ENCODE assay signal across 8 mouse cellular contexts in genomic region chr10:7590234-7590689, GRCm38 (mm10). TPM values are rescaled to one million over a fixed set of nuclear protein-coding genes. Genes with fewer than 3 reads are reported as not detected.
DNase-seq lines count a peak whose midpoint lies in the region; ATAC-seq lines count a peak whose summit lies in the region.

No protein-coding gene starts in this region.

- peaks cover 21% of the 10 kb centered on the region for H3K4me1 ChIP-seq in erythroblast, embryonic 14.5 days (ENCODE audit: control insufficient read depth)
- peaks cover 25% of the 10 kb centered on the region for H3K4me1 ChIP-seq in megakaryocyte, embryonic 14.5 days
- H3K4me1 ChIP-seq in hindbrain, embryonic 10.5 days (replicated peaks): peaks cover 31% of the 10 kb centered on the region
- H3K4me1 ChIP-seq in midbrain, embryonic 10.5 days: peaks cover 25% of the 10 kb centered on the region

- under 1% methylated on average over 54 of the region's 54 CpGs for WGBS in hindbrain, embryonic 10.5 days
- WGBS in midbrain, embryonic 10.5 days: under 1% methylated on average over 54 of the region's 54 CpGs

- no peak for DNase-seq in hindbrain, embryonic 10.5 days (ENCODE audit: low spot score)
- DNase-seq in midbrain, embryonic 10.5 days (ENCODE audit: low spot score): no peak
- DNase-seq in adrenal gland, adult 8-10 months: no peak
- no peak for DNase-seq in adrenal gland, postnatal 25 days

- H3K27me3 ChIP-seq in erythroblast, embryonic 14.5 days (ENCODE audit: control insufficient read depth): peaks cover 25% of the 10 kb centered on the region
- peaks cover 41% of the 10 kb centered on the region for H3K27me3 ChIP-seq in megakaryocyte, embryonic 14.5 days (replicated peaks)
- peaks cover 14% of the 10 kb centered on the region for H3K27me3 ChIP-seq in hindbrain, embryonic 10.5 days (ENCODE audit: insufficient read depth, poor library complexity, severe bottlenecking)
- peaks cover 21% of the 10 kb centered on the region for H3K27me3 ChIP-seq in midbrain, embryonic 10.5 days (ENCODE audit: low read depth, poor library complexity, severe bottlenecking)

- H3K27ac ChIP-seq in hindbrain, embryonic 10.5 days: peak overlapping the region; percentile 85
- H3K27ac ChIP-seq in midbrain, embryonic 10.5 days (replicated peaks): peak overlapping the region; percentile 82

- no peaks in the 10 kb centered on the region for H3K9me3 ChIP-seq in erythroblast, embryonic 14.5 days (ENCODE audit: control insufficient read depth, low read length)
- H3K9me3 ChIP-seq in megakaryocyte, embryonic 14.5 days: peaks cover 13% of the 10 kb centered on the region
- no peaks in the 10 kb centered on the region for H3K9me3 ChIP-seq in hindbrain, embryonic 10.5 days
- H3K9me3 ChIP-seq in midbrain, embryonic 10.5 days (replicated peaks): no peaks in the 10 kb centered on the region

- peak overlapping the region; percentile 74 for H3K4me3 ChIP-seq in erythroblast, embryonic 14.5 days (replicated peaks)
- peak overlapping the region; percentile 91 for H3K4me3 ChIP-seq in megakaryocyte, embryonic 14.5 days (replicated peaks)
- peak overlapping the region; percentile 84 for H3K4me3 ChIP-seq in hindbrain, embryonic 10.5 days
- peak overlapping the region; percentile 89 for H3K4me3 ChIP-seq in midbrain, embryonic 10.5 days

- no peaks in the 10 kb centered on the region for H3K36me3 ChIP-seq in erythroblast, embryonic 14.5 days (ENCODE audit: control insufficient read depth)
- no peaks in the 10 kb centered on the region for H3K36me3 ChIP-seq in megakaryocyte, embryonic 14.5 days (replicated peaks; ENCODE audit: low read length)
- no peaks in the 10 kb centered on the region for H3K36me3 ChIP-seq in hindbrain, embryonic 10.5 days
- H3K36me3 ChIP-seq in midbrain, embryonic 10.5 days: no peaks in the 10 kb centered on the region

- no peak for ATAC-seq in erythroblast, adult 5-6 weeks (replicated peaks; ENCODE audit: low FRiP score, poor library complexity, severe bottlenecking)
- ATAC-seq in megakaryocyte, adult 5-6 weeks (ENCODE audit: poor library complexity, severe bottlenecking): no peak

RNA-seq across cellular contexts. Expression of gene Lrp11, which starts 0.7 kb away (rescaled TPM):
- not detected in 2 replicates for polyA plus RNA-seq in erythroblast, embryonic 14.5 days (2012)
- 4.0 TPM in 1 of 2 replicates, not detected in the other for total RNA-seq in erythroblast, adult 5-6 weeks (2015; ENCODE audit: low replicate concordance)
- not detected in 2 replicates for total RNA-seq in erythroblast, adult 5-6 weeks (2017; ENCODE audit: low replicate concordance)
- 0.56 TPM in 1 of 2 replicates, not detected in the other for polyA plus RNA-seq in megakaryocyte, embryonic 14.5 days (2012; ENCODE audit: insufficient read depth, low replicate concordance)
- 0.13 and 0.27 TPM in 2 replicates for total RNA-seq in megakaryocyte, adult 5-6 weeks (2015)
- 0.26 and 2.2 TPM in 2 replicates for total RNA-seq in megakaryocyte, adult 5-6 weeks (2017)
- polyA plus RNA-seq in hindbrain, embryonic 10.5 days (2016; fragmentation: Nextera tagmentation; extraction: Ambion mirVana): 8.6 and 8.9 TPM in 2 replicates
- polyA plus RNA-seq in midbrain, embryonic 10.5 days (2016; fragmentation: Nextera tagmentation; extraction: Ambion mirVana): 6.9 and 8.8 TPM in 2 replicates
- total RNA-seq in adrenal gland, adult 8-10 months (2022): 10 to 100 TPM; 25.7 to 36.3 (median 29.4) TPM
- total RNA-seq in adrenal gland, postnatal 25 days (2021): 16.6 and 19.9 TPM in 2 replicates
